Mouse (Mus musculus): ENCODE results near the gene Camk2g. TPM values are rescaled to one million over a fixed set of nuclear protein-coding genes. Genes with fewer than 3 reads are reported as not detected.
A peak's percentile ranks its signal among the peaks of the same experiment; 100 is the strongest.

Camk2g gene
- polyA plus RNA-seq, 1 experiment = 74.2 TPM

- no peak overlapping the region for H3ac ChIP-seq (ENCODE audit: control insufficient read depth, insufficient read length, low read depth)
- H3K79me2 ChIP-seq (ENCODE audit: control insufficient read depth, insufficient read depth) = peaks cover 95% of the 10 kb centered on the region
- H3K27me3 ChIP-seq (ENCODE audit: control insufficient read depth, insufficient read depth, insufficient read length) = no peaks in the 10 kb centered on the region
- H3K36me3 ChIP-seq (ENCODE audit: control insufficient read depth, insufficient read depth) = peaks cover 87% of the 10 kb centered on the region
- no peak overlapping the region for H3K4me3 ChIP-seq (ENCODE audit: insufficient read depth, poor library complexity, severe bottlenecking)
- peaks cover 78% of the 10 kb centered on the region for H3K79me3 ChIP-seq (ENCODE audit: low read depth)
- TF ChIP-seq FOSL1 (IDR thresholded peaks at IDR 0.05; ENCODE audit: insufficient read depth, low read length, poor library complexity, severe bottlenecking) (no peak), MYOG (IDR thresholded peaks at IDR 0.05; ENCODE audit: control insufficient read depth, extremely low read depth, insufficient read length) (no peak), MYOD1 (IDR thresholded peaks at IDR 0.05; ENCODE audit: control insufficient read depth, insufficient read length, low read depth) (no peak)
Measured at GRCm38 (mm10) chr14:20783526-20783925, 10.4 kb downstream of the Camk2g start.

- peaks cover 95% of the 10 kb centered on the region for H3K79me2 ChIP-seq (ENCODE audit: control insufficient read depth, insufficient read depth)
- peaks cover 78% of the 10 kb centered on the region for H3K79me3 ChIP-seq (ENCODE audit: low read depth)
- H3ac ChIP-seq (ENCODE audit: control insufficient read depth, insufficient read length, low read depth) = no peak overlapping the region
- TF ChIP-seq FOSL1 (IDR thresholded peaks at IDR 0.05; ENCODE audit: insufficient read depth, low read length, poor library complexity, severe bottlenecking) (no peak), USF1 (IDR thresholded peaks at IDR 0.05; ENCODE audit: low read depth) (no peak), MAX (IDR thresholded peaks at IDR 0.05) (no peak), CEBPB (IDR thresholded peaks at IDR 0.05; ENCODE audit: low read depth) (no peak), MYOD1 (IDR thresholded peaks at IDR 0.05; ENCODE audit: control insufficient read depth, insufficient read length, low read depth) (peak; percentile 63)
- no peak overlapping the region for H3K4me3 ChIP-seq (ENCODE audit: insufficient read depth, poor library complexity, severe bottlenecking)
- H3K27me3 ChIP-seq (ENCODE audit: control insufficient read depth, insufficient read depth, insufficient read length) = no peaks in the 10 kb centered on the region
- peaks cover 87% of the 10 kb centered on the region for H3K36me3 ChIP-seq (ENCODE audit: control insufficient read depth, insufficient read depth)
Measured at GRCm38 (mm10) chr14:20782860-20783259, 11.0 kb downstream of the Camk2g start.

- no peak overlapping the region for H3K4me3 ChIP-seq (ENCODE audit: insufficient read depth, poor library complexity, severe bottlenecking)
- TF ChIP-seq CTCF (IDR thresholded peaks at IDR 0.05; ENCODE audit: control insufficient read depth, insufficient read depth, insufficient read length) (no peak), CEBPB (IDR thresholded peaks at IDR 0.05; ENCODE audit: low read depth) (no peak), MYOG (IDR thresholded peaks at IDR 0.05; ENCODE audit: control insufficient read depth, extremely low read depth, insufficient read length) (no peak), USF1 (IDR thresholded peaks at IDR 0.05; ENCODE audit: low read depth) (no peak), FOSL1 (IDR thresholded peaks at IDR 0.05; ENCODE audit: insufficient read depth, low read length, poor library complexity, severe bottlenecking) (peak; percentile 66), MAX (IDR thresholded peaks at IDR 0.05) (no peak), MYOD1 (IDR thresholded peaks at IDR 0.05; ENCODE audit: control insufficient read depth, insufficient read length, low read depth) (peak; percentile 80)
- peaks cover 89% of the 10 kb centered on the region for H3K36me3 ChIP-seq (ENCODE audit: control insufficient read depth, insufficient read depth)
- H3K79me2 ChIP-seq (ENCODE audit: control insufficient read depth, insufficient read depth) = peaks cover 95% of the 10 kb centered on the region
- no peaks in the 10 kb centered on the region for H3K27me3 ChIP-seq (ENCODE audit: control insufficient read depth, insufficient read depth, insufficient read length)
- no peak overlapping the region for H3ac ChIP-seq (ENCODE audit: control insufficient read depth, insufficient read length, low read depth)
- peaks cover 72% of the 10 kb centered on the region for H3K79me3 ChIP-seq (ENCODE audit: low read depth)
Measured at GRCm38 (mm10) chr14:20780217-20780616, 13.7 kb downstream of the Camk2g start.

GRCm38 (mm10) chr14:20778496-20778895 is 15.4 kb downstream of the Camk2g start:
- no peaks in the 10 kb centered on the region for H3K27me3 ChIP-seq (ENCODE audit: control insufficient read depth, insufficient read depth, insufficient read length)
- H3K36me3 ChIP-seq (ENCODE audit: control insufficient read depth, insufficient read depth) = peaks cover 89% of the 10 kb centered on the region
- peaks cover 72% of the 10 kb centered on the region for H3K79me3 ChIP-seq (ENCODE audit: low read depth)
- TF ChIP-seq USF1 (IDR thresholded peaks at IDR 0.05; ENCODE audit: low read depth) = no peak
- no peak for TF ChIP-seq CEBPB (IDR thresholded peaks at IDR 0.05; ENCODE audit: low read depth)
- no peak for TF ChIP-seq CTCF (IDR thresholded peaks at IDR 0.05; ENCODE audit: control insufficient read depth, insufficient read depth, insufficient read length)
- TF ChIP-seq MYOG (IDR thresholded peaks at IDR 0.05; ENCODE audit: control insufficient read depth, extremely low read depth, insufficient read length) = no peak
- TF ChIP-seq MYOD1 (IDR thresholded peaks at IDR 0.05; ENCODE audit: control insufficient read depth, insufficient read length, low read depth) = no peak
- no peak for TF ChIP-seq FOSL1 (IDR thresholded peaks at IDR 0.05; ENCODE audit: insufficient read depth, low read length, poor library complexity, severe bottlenecking)
- no peak for TF ChIP-seq MAX (IDR thresholded peaks at IDR 0.05)
- H3K79me2 ChIP-seq (ENCODE audit: control insufficient read depth, insufficient read depth) = peaks cover 95% of the 10 kb centered on the region
- no peak overlapping the region for H3K4me3 ChIP-seq (ENCODE audit: insufficient read depth, poor library complexity, severe bottlenecking)
- H3ac ChIP-seq (ENCODE audit: control insufficient read depth, insufficient read length, low read depth) = no peak overlapping the region

GRCm38 (mm10) chr14:20775661-20776060 is 18.2 kb downstream of the Camk2g start:
- Histone ChIP-seq H3K27me3 (ENCODE audit: control insufficient read depth, insufficient read depth, insufficient read length) (no peaks in the 10 kb centered on the region), H3K79me3 (ENCODE audit: low read depth) (peaks cover 77% of the 10 kb centered on the region), H3K79me2 (ENCODE audit: control insufficient read depth, insufficient read depth) (peaks cover 95% of the 10 kb centered on the region), H3ac (ENCODE audit: control insufficient read depth, insufficient read length, low read depth) (no peak overlapping the region), H3K36me3 (ENCODE audit: control insufficient read depth, insufficient read depth) (peaks cover 91% of the 10 kb centered on the region), H3K4me3 (ENCODE audit: insufficient read depth, poor library complexity, severe bottlenecking) (no peak overlapping the region)
- TF ChIP-seq CTCF (IDR thresholded peaks at IDR 0.05; ENCODE audit: control insufficient read depth, insufficient read depth, insufficient read length) (no peak), MYOG (IDR thresholded peaks at IDR 0.05; ENCODE audit: control insufficient read depth, extremely low read depth, insufficient read length) (no peak), FOSL1 (IDR thresholded peaks at IDR 0.05; ENCODE audit: insufficient read depth, low read length, poor library complexity, severe bottlenecking) (no peak), MYOD1 (IDR thresholded peaks at IDR 0.05; ENCODE audit: control insufficient read depth, insufficient read length, low read depth) (no peak), MAX (IDR thresholded peaks at IDR 0.05) (no peak), CEBPB (IDR thresholded peaks at IDR 0.05; ENCODE audit: low read depth) (no peak), USF1 (IDR thresholded peaks at IDR 0.05; ENCODE audit: low read depth) (no peak)

- Histone ChIP-seq H3K79me3 (ENCODE audit: low read depth) (peaks cover 69% of the 10 kb centered on the region), H3K27me3 (ENCODE audit: control insufficient read depth, insufficient read depth, insufficient read length) (no peaks in the 10 kb centered on the region), H3ac (ENCODE audit: control insufficient read depth, insufficient read length, low read depth) (no peak overlapping the region), H3K36me3 (ENCODE audit: control insufficient read depth, insufficient read depth) (peaks cover 93% of the 10 kb centered on the region), H3K79me2 (ENCODE audit: control insufficient read depth, insufficient read depth) (peaks cover 88% of the 10 kb centered on the region), H3K4me3 (ENCODE audit: insufficient read depth, poor library complexity, severe bottlenecking) (no peak overlapping the region)
- TF ChIP-seq USF1 (IDR thresholded peaks at IDR 0.05; ENCODE audit: low read depth) (no peak), MAX (IDR thresholded peaks at IDR 0.05) (no peak), FOSL1 (IDR thresholded peaks at IDR 0.05; ENCODE audit: insufficient read depth, low read length, poor library complexity, severe bottlenecking) (no peak), MYOG (IDR thresholded peaks at IDR 0.05; ENCODE audit: control insufficient read depth, extremely low read depth, insufficient read length) (no peak), CEBPB (IDR thresholded peaks at IDR 0.05; ENCODE audit: low read depth) (no peak), CTCF (IDR thresholded peaks at IDR 0.05; ENCODE audit: control insufficient read depth, insufficient read depth, insufficient read length) (no peak), MYOD1 (IDR thresholded peaks at IDR 0.05; ENCODE audit: control insufficient read depth, insufficient read length, low read depth) (no peak)
Measured at GRCm38 (mm10) chr14:20773410-20773809, 20.5 kb downstream of the Camk2g start.
